Mouse (Mus musculus): ENCODE measurements around the gene Csnk1d. TPM values are rescaled to one million over a fixed set of nuclear protein-coding genes. Genes with fewer than 3 reads are reported as not detected.

Gene Csnk1d
- polyA plus RNA-seq, 1 experiment from 2014 or later, result 62.0 TPM

GRCm38 (mm10) chr11:120959564-120959963, 31.6 kb downstream of the Csnk1d start:
- TF ChIP-seq CTCF (IDR thresholded peaks at IDR 0.05; ENCODE audit: low read depth), result no peak
- H3K9ac ChIP-seq (ENCODE audit: low read depth, low read length), result no peak overlapping the region
- no peaks in the 10 kb centered on the region for H3K9me3 ChIP-seq (ENCODE audit: control insufficient read depth)
- no peak overlapping the region for H3K27ac ChIP-seq (ENCODE audit: low read depth, low read length)
- H3K4me3 ChIP-seq (ENCODE audit: low read depth, low read length), result no peak overlapping the region
- no peaks in the 10 kb centered on the region for H3K27me3 ChIP-seq (replicated peaks; ENCODE audit: control insufficient read depth, insufficient read depth, low read length)
- H3K4me1 ChIP-seq (replicated peaks; ENCODE audit: control insufficient read depth, insufficient read depth, low read length), result no peaks in the 10 kb centered on the region
- H3K4me2 ChIP-seq (replicated peaks; ENCODE audit: low read depth), result no peak overlapping the region
- H3K36me3 ChIP-seq (ENCODE audit: control insufficient read depth, insufficient read depth), result peaks cover 74% of the 10 kb centered on the region
- no peak for ATAC-seq
- 62% methylated on average over 3 of the region's 3 CpGs for WGBS

DNA sequence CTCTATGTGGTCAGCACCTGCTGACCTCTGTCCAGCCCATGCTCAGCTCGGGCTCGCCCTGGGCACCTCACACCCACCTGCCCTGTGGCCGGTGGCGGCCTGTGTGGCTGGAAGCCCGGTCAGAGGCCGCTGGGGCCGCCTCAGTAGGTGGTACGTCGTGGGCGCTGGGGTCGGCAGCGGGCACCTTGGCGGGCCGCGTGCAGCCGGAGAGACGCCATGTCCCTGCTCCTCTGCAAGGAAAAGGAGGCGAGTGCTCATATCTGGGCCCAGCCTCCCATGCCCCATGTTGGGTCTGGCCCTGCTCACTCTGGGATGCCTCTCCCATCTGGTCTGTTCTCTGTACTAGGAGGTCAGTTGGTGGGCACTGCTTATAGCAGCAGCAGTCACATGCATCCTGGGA, 32.1 kb downstream of the Csnk1d start:
- H3K27me3 ChIP-seq (replicated peaks; ENCODE audit: control insufficient read depth, insufficient read depth, low read length), result no peaks in the 10 kb centered on the region
- ATAC-seq, result no peak
- H3K27ac ChIP-seq (ENCODE audit: low read depth, low read length), result no peak overlapping the region
- no peak overlapping the region for H3K9ac ChIP-seq (ENCODE audit: low read depth, low read length)
- H3K4me2 ChIP-seq (replicated peaks; ENCODE audit: low read depth), result no peak overlapping the region
- WGBS, result 91% methylated on average over 18 of the region's 18 CpGs
- no peaks in the 10 kb centered on the region for H3K4me1 ChIP-seq (replicated peaks; ENCODE audit: control insufficient read depth, insufficient read depth, low read length)
- H3K36me3 ChIP-seq (ENCODE audit: control insufficient read depth, insufficient read depth), result peaks cover 69% of the 10 kb centered on the region
- H3K4me3 ChIP-seq (ENCODE audit: low read depth, low read length), result no peak overlapping the region
- no peak for TF ChIP-seq CTCF (IDR thresholded peaks at IDR 0.05; ENCODE audit: low read depth)
- no peaks in the 10 kb centered on the region for H3K9me3 ChIP-seq (ENCODE audit: control insufficient read depth)

DNA sequence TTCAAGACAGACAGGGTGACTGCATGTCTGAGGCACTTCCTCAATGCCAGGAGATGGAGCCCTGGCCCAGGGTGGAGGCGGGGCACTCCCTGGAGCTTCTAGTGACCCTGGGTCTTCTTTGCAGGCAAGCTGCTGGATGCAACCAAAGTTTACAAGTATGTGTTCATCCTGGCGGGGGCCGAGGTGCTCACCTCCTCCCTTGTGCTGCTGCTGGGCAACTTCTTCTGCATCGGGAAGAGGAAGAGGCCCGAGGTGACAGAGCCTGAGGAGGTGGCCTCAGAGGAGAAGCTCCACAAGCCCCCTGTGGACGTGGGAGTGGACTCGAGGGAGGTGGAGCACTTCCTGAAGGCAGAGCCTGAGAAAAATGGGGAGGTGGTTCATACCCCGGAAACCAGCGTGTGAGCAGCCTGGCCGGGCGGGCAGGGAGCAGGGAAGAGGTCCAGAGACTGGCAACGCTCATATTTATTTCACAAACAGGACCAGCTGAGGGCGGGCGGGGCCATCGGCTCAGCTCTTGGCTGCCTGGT, 33.3 kb downstream of the Csnk1d start:
- no peak overlapping the region for H3K4me3 ChIP-seq (ENCODE audit: low read depth, low read length)
- no peaks in the 10 kb centered on the region for H3K9me3 ChIP-seq (ENCODE audit: control insufficient read depth)
- no peak for ATAC-seq
- H3K4me2 ChIP-seq (replicated peaks; ENCODE audit: low read depth), result no peak overlapping the region
- H3K27ac ChIP-seq (ENCODE audit: low read depth, low read length), result no peak overlapping the region
- no peak for TF ChIP-seq CTCF (IDR thresholded peaks at IDR 0.05; ENCODE audit: low read depth)
- H3K36me3 ChIP-seq (ENCODE audit: control insufficient read depth, insufficient read depth), result peaks cover 56% of the 10 kb centered on the region
- no peak overlapping the region for H3K9ac ChIP-seq (ENCODE audit: low read depth, low read length)
- no peaks in the 10 kb centered on the region for H3K27me3 ChIP-seq (replicated peaks; ENCODE audit: control insufficient read depth, insufficient read depth, low read length)
- WGBS, result 60% methylated on average over 15 of the region's 15 CpGs
- no peaks in the 10 kb centered on the region for H3K4me1 ChIP-seq (replicated peaks; ENCODE audit: control insufficient read depth, insufficient read depth, low read length)

DNA sequence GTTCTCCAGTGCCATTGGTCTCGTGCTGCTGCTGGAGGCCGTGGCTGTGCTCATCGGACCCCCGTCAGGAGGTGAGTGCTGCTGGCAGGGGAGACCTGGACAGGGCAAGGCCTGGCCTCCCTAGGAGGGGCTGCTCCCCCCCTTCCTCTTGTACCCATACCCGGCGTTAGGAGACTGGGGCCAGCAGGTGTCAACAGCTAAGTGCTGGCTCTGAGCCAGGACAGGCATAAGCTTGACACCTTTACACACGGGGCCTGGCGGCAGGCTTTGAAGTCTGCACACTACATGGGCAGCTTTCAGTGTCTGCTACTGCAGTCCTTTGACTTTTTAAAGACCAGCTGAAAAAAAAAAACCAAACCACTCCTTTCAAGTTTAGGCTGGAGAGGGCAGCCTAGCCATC, 34.1 kb downstream of the Csnk1d start:
- H3K9me3 ChIP-seq (ENCODE audit: control insufficient read depth), result no peaks in the 10 kb centered on the region
- H3K4me3 ChIP-seq (ENCODE audit: low read depth, low read length), result no peak overlapping the region
- 58% methylated on average over 8 of the region's 8 CpGs for WGBS
- ATAC-seq, result no peak
- H3K9ac ChIP-seq (ENCODE audit: low read depth, low read length), result no peak overlapping the region
- no peak overlapping the region for H3K4me2 ChIP-seq (replicated peaks; ENCODE audit: low read depth)
- peaks cover 49% of the 10 kb centered on the region for H3K36me3 ChIP-seq (ENCODE audit: control insufficient read depth, insufficient read depth)
- H3K27ac ChIP-seq (ENCODE audit: low read depth, low read length), result peak overlapping the region; percentile 50; the same call in 1 of the 2 replicates
- no peak for TF ChIP-seq CTCF (IDR thresholded peaks at IDR 0.05; ENCODE audit: low read depth)
- no peaks in the 10 kb centered on the region for H3K27me3 ChIP-seq (replicated peaks; ENCODE audit: control insufficient read depth, insufficient read depth, low read length)
- H3K4me1 ChIP-seq (replicated peaks; ENCODE audit: control insufficient read depth, insufficient read depth, low read length), result no peaks in the 10 kb centered on the region

- ATAC-seq, result no peak
- H3K27ac ChIP-seq (ENCODE audit: low read depth, low read length), result no peak overlapping the region
- no peaks in the 10 kb centered on the region for H3K9me3 ChIP-seq (ENCODE audit: control insufficient read depth)
- no peak overlapping the region for H3K9ac ChIP-seq (ENCODE audit: low read depth, low read length)
- no peak overlapping the region for H3K4me2 ChIP-seq (replicated peaks; ENCODE audit: low read depth)
- H3K27me3 ChIP-seq (replicated peaks; ENCODE audit: control insufficient read depth, insufficient read depth, low read length), result no peaks in the 10 kb centered on the region
- H3K4me3 ChIP-seq (ENCODE audit: low read depth, low read length), result no peak overlapping the region
- 92% methylated on average over 8 of the region's 8 CpGs for WGBS
- 0 out of 2 replicates have a peak, but pooled peaks cover 5% of the 10 kb centered on the region for H3K4me1 ChIP-seq (replicated peaks; ENCODE audit: control insufficient read depth, insufficient read depth, low read length)
- H3K36me3 ChIP-seq (ENCODE audit: control insufficient read depth, insufficient read depth), result peaks cover 37% of the 10 kb centered on the region
- no peak for TF ChIP-seq CTCF (IDR thresholded peaks at IDR 0.05; ENCODE audit: low read depth)
These were observed 35.4 kb downstream of the Csnk1d start for GRCm38 (mm10) chr11:120955701-120956100.

- Histone ChIP-seq H3K27ac (ENCODE audit: low read depth, low read length) (no peak overlapping the region), H3K4me1 (replicated peaks; ENCODE audit: control insufficient read depth, insufficient read depth, low read length) (peaks cover 10% of the 10 kb centered on the region; the same call in 1 of the 2 replicates), H3K9ac (ENCODE audit: low read depth, low read length) (no peak overlapping the region), H3K4me2 (replicated peaks; ENCODE audit: low read depth) (no peak overlapping the region), H3K9me3 (ENCODE audit: control insufficient read depth) (no peaks in the 10 kb centered on the region), H3K4me3 (ENCODE audit: low read depth, low read length) (no peak overlapping the region), H3K36me3 (ENCODE audit: control insufficient read depth, insufficient read depth) (peaks cover 34% of the 10 kb centered on the region), H3K27me3 (replicated peaks; ENCODE audit: control insufficient read depth, insufficient read depth, low read length) (no peaks in the 10 kb centered on the region)
- no peak for ATAC-seq
- 58% methylated on average over 5 of the region's 5 CpGs for whole genome bisulfite sequencing
- no peak for TF ChIP-seq CTCF (IDR thresholded peaks at IDR 0.05; ENCODE audit: low read depth)
These were observed 36.2 kb downstream of the Csnk1d start for GRCm38 (mm10) chr11:120954936-120955335.
